Mouse (Mus musculus): ENCODE measurements at regions not wholly inside any gene's neighbourhood (a gene's known extent, or its start where the extent isn't known, plus 50 kb on each side); places are given as distances from the start of the nearest gene placed in this dataset.
A peak's percentile ranks its signal among the peaks of the same experiment; 100 is the strongest.

GRCm38 (mm10) chr5:119213692-119214357 is 456.6 kb upstream of the Tbx3 start:
- DNase-seq (ENCODE audit: low spot score): no peak

DNA sequence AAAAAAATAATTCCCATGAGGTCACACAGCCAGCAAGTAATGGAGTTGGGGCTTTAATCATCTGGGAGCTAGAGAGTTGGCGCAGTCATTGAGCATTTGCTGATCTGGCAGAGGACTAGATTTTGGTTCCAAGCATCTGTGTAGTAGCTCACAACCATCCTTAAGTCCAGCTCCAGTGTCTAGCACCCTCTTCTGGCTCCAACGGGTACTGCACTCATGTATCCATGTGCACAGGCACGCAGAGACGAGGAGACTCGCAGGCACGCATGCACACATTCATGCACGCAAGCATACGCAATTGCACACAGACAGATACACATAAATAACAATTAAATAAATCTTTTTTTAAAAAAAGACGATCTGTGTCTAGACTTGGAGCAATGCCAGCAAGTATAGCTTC is 455.5 kb upstream of the Tbx3 start:
- no peak for DNase-seq (ENCODE audit: low spot score)

DNA sequence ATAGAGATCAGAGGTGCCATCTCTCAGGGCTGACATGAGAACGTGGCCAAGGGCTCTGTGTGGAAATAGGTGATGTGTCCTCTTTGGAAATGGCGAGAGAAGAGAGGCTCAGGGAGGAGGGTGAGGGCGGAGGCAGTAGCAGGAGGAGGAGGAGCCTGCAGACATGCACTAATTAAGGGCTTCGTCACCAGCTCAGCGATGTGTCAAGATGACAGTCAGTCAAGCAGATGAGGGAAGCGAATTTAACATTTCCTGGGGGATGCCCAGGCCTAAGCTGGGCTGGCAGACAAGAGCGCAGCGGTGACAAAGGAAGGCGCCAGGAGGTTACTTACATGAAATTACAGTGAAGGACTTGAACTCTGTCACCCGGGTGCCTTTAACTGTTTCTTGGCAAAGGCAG is 455.1 kb upstream of the Tbx3 start:
- DNase-seq (ENCODE audit: low spot score): no peak

GRCm38 (mm10) chr5:119216146-119216545 is 454.3 kb upstream of the Tbx3 start:
- DNase-seq (ENCODE audit: low spot score): no peak

GRCm38 (mm10) chr5:119217077-119217476 is 453.4 kb upstream of the Tbx3 start:
- DNase-seq (ENCODE audit: low spot score): no peak

- no peak for DNase-seq (ENCODE audit: low spot score)
Measured at GRCm38 (mm10) chr5:119228691-119229090, 441.8 kb upstream of the Tbx3 start.

DNA sequence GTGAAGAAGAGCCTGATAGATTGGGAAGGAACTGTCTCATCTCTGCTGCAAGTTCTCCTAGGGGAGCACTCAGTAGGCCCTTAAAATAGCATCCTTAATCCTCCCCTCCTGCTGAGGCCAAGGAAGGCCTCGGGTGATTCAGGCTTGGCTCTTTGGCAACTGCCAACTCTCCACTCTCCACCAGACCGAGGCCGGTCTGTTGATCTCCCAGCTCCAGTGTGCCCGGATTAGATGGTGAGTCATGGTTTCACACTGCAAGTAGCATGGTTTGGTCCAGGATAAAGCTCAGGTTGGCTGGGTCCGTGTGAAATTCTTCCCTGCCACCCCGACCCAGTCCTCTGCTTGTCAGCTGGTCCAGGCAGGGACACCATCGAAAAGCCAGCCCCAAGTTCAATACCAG is 437.5 kb upstream of the Tbx3 start:
- DNase-seq (ENCODE audit: low spot score): peak; percentile 84

- no peak for DNase-seq (ENCODE audit: low spot score)
Measured at GRCm38 (mm10) chr5:119235884-119236283, 434.6 kb upstream of the Tbx3 start.

DNA sequence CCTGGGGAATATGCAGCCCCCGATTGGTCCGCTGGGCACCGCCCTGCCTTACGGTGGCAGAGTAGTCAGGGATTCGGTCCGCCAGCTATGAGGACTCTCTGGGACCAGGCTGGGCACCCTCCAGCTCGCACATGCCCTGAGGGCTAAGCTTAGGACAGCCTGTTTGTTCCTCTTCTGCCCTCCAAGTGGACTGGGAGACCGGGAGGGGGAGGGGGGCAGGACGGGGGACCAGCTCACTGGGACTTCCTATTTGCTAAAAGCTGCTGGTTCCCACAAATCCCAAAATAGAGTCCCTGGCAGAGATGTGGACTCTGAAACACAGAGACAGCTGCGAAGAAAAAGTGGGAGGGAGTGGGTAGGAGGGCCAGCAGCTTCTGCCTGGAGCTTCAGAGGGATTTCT is 423.6 kb upstream of the Tbx3 start:
- peak; percentile 82 for DNase-seq (ENCODE audit: low spot score)

GRCm38 (mm10) chr5:119248626-119249025 is 421.8 kb upstream of the Tbx3 start:
- DNase-seq (ENCODE audit: low spot score): no peak

GRCm38 (mm10) chr5:119249124-119249718 is 421.2 kb upstream of the Tbx3 start:
- DNase-seq (ENCODE audit: low spot score): no peak

- no peak for DNase-seq (ENCODE audit: low spot score)
Measured at GRCm38 (mm10) chr5:119251311-119252047, 419.0 kb upstream of the Tbx3 start.

DNA sequence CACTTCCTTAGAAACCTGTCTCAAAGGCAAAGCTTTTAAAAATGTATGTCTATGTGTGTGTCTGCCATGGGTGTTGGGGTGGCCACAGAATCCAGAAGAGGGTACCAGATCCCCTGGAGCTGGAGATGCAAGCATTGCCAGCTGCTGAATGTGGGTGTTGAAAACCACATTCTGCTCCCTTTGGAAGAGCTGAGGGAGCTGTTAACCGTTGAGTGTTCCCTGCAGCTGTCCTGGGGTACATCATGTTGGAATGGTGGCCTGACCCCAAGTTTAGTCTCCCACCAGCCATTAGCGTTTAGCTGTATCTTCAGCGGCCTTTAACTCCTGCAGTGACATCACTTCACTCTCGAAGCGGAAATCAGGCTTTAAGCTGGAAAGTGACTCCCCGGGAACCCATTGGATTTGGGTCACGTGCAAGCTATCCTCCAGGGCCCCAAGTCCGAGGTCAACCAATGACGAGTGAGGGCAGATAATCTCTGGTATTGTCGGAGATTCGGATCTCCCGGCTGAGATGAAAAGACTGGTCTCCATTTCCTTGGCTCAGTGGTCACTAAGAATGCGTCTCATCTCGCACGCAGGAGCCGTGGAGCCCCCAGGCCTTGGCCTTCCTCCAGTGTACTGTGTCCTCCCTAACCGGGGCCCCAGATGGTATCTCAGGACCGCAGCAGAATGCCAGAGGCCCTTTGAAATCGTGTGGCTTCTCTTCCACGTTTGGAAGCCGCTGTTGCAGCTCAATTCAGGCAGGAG is 412.9 kb upstream of the Tbx3 start:
- no peak for DNase-seq (ENCODE audit: low spot score)

DNA sequence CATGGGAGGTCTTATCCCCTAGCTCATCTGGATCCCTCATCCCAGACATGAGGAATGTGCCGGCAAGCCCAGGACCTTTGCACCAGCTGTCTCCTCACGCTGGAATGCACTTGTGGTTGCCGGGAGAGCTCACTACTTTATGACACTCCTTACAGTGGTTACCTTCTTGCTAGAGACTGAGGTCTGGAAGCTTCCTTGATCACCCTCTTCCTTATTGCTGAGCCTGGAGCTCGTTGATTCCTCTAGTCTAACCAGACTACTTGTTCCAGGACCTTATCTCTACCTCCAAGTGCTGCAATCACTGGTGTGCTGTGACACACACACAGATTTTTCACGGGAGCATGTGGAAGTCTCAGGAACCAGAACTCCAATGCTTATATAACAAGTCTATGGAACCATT is 411.6 kb upstream of the Tbx3 start:
- DNase-seq (ENCODE audit: low spot score): no peak

DNA sequence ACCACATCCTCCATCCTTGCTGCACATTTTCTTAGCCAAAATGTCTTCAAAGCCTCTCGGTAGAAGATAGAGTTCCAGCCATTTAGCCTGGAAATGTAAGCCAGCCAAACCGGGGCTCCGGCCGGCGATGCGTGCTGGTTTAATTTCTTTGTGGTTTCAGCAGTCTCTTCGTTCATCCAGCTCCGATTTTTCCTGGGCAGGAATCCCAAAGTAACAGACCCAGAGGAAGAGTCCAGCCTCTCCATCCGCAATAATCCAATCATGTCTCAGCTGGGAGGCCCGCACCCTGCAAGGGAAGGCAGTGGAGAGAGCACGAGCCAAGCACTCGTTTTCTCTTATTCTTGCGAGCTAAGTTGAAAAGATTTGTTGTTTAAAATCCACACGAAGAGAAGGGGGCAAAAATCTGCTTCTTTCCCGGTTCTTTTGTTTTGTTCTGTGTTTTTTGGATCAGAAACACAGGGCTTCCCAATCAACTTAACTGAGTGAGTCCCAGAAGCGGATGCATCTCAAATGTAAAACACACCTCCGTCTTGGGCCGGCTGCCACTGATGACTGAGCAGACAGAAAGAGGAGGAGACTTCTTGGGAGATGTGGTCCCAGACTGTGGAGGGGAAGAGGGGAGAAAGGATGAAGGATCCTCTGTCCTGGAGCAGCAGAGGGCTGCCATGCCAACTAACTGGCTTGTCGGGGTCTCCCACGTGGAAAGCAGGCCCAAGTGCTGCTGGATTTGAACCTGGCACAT is 405.1 kb upstream of the Tbx3 start:
- DNase-seq (ENCODE audit: low spot score): peak; percentile 53

DNA sequence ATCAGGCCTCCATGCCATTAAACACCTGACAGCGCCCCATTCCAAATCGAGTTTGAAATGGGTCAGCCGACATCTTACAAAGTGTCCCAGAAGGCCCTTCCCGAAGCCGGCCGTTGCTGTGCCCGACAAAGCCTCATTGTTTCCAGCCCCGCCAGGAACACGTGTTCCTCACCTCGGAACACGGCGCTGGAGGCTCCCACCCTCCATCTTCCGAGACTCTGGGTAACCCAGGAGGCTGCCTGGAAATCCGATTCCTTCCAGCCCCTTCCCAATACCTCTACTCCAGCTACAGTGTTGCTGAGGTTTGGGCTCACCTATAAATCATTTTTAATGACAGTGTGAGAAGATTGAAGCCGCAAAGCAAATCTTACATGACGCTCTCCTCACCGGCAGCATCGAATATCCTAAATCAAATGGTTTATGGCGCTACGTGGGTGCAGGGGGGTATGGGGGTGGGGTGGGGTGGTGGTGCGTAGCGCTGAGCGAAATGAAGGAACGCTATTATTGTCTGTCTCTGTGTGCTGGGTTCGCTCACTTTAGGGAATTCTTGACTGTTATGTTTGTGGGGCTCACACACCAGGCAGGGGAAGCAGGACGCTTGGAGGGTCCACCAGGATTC is 399.1 kb upstream of the Tbx3 start:
- DNase-seq (ENCODE audit: low spot score): no peak

GRCm38 (mm10) chr5:119273203-119273602 is 397.3 kb upstream of the Tbx3 start:
- no peak for DNase-seq (ENCODE audit: low spot score)

DNA sequence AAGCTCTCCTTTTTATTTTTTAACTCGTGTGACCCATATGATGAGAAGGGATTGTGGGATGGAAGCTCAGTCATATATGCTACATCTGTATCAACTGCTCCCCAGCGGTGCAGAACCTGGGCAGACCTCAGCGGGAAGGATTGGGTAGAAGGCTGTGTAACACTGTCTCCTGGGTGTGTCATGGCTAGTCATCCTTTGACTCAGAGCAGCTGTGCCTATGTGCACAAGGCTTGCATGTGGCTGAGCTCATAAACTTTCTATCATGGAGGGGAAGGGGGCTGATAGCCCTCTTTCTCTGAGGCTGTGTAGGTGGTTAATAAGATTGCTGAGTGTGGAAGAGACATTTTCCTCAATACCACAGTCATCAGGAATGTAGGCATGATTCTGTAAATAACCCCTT is 396.9 kb upstream of the Tbx3 start:
- no peak for DNase-seq (ENCODE audit: low spot score)

- no peak for DNase-seq (ENCODE audit: low spot score)
Measured at GRCm38 (mm10) chr5:119274817-119275494, 395.5 kb upstream of the Tbx3 start.

GRCm38 (mm10) chr5:119280146-119280545 is 390.3 kb upstream of the Tbx3 start:
- DNase-seq (ENCODE audit: low spot score): no peak

All from gastrocnemius, adult 18-20 months (tissue).